Mouse (Mus musculus) heart, adult 8-10 months (tissue): ENCODE data around the gene Cep19. TPM values are rescaled to one million over a fixed set of nuclear protein-coding genes. Genes with fewer than 3 reads are reported as not detected.
"Not testable (repeated sequence)": the region's sequence is repeated elsewhere in the genome, so short reads cannot be mapped to it uniquely, and the experiment has no call there.

ENCODE experiments used
- DNase-seq: peaks from one replicate; pipeline ENCODE4 v3.0.0; 2022; ENCODE audit warnings: low spot score
- total RNA-seq, 4 experiments: library from RNA; stranded (reverse); gene quantifications; 2 replicates each; pipeline ENCODE4 v1.2.4; 2022

Gene Cep19
- total RNA-seq = 10 to 100 TPM in 3 of 4 experiments, 1 to 10 TPM in 1; 9.1 to 12.9 (median 12.4) TPM

GRCm38 (mm10) chr16:32099638-32100150 is at the start of gene Cep19, which contains the start of gene Pigx:
TSS of gene Cep19 (plus strand) at chr16:32099800.
TSS of gene Pigx (minus strand) at chr16:32099740.
- peak; percentile 90 for DNase-seq

- DNase-seq = no peak
Observed at GRCm38 (mm10) chr16:32058817-32059216, 40.8 kb upstream of the Cep19 start.

- no peak for DNase-seq
Observed at GRCm38 (mm10) chr16:32059840-32060523, 39.6 kb upstream of the Cep19 start.

DNA sequence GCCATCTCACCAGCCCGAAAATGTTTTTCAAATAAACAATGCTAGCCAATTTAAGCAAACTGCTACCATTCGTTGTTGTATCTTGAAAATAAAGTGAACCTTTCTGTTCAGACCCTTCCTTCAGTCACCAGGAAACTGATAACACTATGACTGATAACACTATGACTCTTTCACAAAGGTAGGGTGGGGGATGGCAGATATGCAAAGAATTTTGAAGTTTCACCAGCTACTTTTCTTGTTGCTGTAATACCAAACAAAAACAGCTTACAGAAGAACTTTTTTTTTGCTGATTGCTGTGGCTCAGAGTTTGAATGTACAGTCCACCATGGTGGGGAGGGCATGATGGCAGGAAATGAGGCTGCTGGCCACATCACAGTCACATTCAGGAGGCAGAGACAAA is 37.4 kb upstream of the Cep19 start:
- no peak for DNase-seq

DNA sequence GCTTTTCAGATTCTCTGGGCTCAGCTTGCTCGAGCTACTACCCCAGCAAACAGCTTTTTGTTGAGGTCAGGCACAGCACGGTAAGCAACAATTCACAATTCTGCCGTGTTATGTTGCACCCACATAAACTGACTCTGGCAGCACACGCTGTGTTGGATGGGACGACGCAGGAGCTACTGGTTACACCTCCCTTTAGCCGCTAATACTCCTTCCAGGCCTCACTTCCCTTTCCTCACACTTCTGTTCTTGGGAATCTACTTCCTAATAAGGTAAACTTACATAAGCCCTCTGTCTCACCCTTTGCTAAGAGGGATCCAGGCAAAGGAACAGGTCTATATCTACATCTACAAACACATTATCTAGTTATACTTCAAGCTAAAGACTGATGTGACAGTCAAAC is 35.7 kb upstream of the Cep19 start:
- DNase-seq = no peak

DNA sequence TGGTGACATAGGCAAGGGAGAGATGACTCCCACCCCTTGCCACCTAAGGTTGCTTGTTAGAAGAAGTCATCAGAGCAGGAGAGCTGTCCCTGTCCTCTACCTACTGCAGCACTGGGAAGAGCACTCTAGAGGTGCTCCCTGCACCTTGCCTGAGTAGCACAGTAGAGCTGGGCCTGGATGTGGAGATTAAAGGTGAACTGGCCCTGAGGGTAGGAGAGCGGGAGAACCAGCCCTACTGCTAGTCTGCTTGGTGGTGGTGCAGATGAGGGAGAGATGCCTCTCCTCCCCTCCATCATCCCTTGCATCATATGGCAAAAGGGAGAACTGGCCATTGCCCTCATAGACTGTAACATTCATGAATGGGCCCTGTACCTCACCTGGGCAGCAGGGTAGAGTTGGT is 32.7 kb upstream of the Cep19 start:
- no peak for DNase-seq

DNA sequence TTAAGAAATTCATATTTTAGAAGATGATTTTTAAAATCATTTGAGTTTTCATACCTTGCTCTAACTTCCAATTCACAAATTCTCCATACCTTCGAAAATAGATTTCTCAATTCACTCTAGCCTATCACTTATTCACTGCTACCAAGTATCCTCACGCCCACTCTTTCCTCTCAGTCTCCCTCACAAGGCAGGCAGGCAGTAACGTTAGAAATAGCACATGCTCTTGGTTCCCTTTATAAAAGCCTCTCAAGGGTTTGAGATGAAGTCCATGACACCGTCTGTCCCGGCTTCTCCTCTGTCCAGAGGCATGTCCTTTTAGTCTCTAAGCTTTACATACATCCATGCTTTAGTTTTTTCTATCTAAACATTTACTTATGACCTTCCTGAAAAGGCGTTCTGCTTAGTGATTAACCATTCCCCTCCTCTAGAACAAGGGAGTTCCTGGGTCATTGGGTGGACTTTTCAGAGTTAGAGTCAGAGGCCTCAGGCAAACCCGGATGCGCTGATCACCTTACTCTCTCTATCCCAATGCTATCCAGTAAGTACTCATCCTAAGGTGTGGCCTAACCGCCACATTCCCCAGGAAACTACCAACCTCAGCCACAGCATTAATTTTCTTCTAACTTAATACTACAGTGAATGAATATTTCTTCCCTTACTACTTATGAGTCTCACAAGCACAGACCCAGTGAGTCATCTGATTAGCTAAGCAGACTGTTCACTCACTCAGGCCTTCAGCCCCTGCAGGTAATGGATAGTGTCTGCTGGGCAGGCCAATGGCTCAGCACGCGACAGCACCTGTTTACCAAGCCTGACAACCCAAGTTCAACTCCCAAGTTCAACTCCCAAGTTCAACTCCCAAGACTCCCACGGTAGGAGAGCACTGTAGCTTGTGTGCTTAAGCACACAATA is 31.0 kb upstream of the Cep19 start:
- DNase-seq = no peak

DNA sequence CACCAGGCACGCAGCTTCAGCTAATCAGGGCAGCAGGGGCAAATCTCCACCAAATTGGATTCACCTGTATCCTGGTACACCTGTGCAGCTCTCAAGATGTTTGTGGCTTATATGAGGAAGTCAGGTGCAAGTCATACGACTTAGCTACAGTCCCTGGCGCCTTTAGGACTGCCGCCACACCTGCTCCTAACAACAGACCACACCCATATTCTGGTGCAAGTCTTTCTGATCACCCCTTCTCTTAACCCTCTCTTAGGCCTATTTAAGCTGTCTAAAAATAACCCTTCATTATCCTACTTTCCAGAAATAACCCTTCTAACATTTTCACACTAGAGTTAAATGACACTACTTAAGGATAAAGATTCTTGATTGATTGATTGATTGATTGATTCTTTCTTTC is 29.5 kb upstream of the Cep19 start:
- not testable (repeated sequence) for DNase-seq

DNA sequence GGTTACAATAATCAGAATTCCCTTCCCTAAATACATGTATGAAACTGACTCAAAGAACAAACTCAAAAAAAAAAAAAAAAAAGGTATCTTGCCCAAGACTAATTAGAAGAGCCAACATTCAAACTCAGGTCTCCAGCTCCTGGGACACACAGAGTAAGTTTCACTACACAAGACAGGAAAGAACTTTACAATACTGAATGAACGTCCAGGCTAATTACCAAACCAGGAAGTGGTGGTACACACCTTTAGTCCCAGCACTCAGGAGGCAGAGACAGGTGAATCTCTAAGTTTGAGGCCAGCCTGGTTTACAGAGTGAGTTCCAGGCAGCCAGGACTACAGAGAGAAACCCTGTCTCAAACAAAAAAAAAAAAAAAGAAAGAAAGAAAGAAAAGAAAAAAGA is 23.8 kb upstream of the Cep19 start:
- no peak for DNase-seq

DNA sequence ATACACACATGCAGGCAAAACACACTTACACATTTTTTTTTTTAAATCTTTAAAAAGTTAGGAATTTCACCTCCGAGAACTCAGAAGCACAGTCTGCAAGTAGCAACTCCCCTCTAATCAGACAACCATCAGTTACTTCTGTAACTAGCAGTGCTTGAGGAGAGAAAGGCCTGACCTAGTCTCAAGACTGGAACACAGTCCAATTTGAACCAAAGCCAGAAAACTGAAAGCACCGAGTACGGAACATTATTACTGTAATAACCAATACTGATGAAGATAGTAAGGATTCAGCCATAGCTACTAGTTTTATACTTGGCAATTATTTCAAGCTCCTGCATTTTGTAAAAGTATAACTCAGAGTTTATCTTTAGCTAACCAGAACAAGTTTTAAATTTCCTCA is 23.2 kb upstream of the Cep19 start:
- DNase-seq = peak; percentile 36

DNA sequence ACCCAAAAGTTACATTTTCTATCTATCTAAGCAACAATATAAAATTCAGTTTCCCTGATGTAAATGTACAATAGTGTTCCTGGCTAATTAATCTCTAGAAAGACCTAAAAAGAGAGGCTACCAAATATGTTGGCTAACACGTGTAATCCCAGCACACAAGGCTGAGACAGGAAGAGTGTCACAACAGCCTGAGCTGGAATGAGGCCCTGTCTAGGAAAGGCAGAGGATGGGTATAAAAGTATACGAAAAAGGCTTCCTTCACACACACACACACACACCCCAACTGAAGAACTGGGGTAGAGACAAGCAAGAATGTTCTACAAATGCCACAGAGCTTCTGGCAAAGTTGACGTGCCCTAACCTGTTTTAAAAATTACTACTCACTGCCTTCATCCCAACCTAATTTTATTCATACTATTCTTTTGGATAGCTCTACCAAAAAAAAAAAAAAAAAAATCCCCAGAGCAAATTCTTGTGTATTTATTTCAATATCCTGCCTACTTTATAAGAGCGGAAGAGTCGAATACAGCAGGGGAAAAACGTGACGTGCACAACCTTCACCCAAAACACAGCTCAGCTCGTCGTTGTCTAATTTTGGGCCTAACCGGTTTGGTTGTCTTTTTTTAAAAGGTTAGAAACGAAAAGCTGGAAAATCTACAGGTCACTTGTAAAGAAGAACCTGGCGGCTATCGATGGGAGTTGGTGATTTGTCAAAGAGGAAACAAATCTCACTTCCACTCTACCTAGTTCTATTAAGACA is 21.8 kb upstream of the Cep19 start:
- DNase-seq = no peak

DNA sequence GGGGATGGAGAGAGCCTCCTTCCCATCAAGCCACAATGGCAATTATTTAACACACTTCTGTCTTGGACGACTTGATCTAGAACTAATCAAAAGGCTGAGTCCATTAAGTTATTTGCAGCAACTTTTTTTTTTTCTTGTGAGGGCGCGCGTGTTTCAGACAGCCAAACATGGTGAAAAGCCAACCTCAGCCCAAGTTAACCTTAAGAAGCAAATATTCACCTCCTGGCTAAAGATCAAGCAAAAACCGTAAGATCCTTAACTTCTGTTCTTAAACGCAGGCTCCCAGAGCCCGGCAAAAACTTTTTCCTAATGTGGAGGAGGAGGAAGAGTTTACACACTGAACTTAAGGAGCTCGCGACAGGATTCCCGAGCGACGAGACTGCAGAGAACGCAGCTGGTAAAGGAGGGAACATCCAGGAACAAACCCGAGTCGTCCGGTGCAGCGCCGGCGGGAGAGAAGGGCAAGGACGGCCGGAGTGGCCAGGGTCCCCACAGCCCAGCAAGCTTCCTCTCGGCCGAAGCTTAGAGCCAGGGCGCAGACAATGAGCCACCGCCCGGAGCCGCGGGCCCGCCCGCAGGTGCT is 21.1 kb upstream of the Cep19 start:
- DNase-seq = peak; percentile 33

- DNase-seq = peak; percentile 79
Observed at GRCm38 (mm10) chr16:32078991-32079511, 20.5 kb upstream of the Cep19 start, which contains the start of gene Pak2. TSS of gene Pak2 (minus strand) at chr16:32079342.

GRCm38 (mm10) chr16:32087629-32088443 is 11.8 kb upstream of the Cep19 start:
- peak; percentile 58 for DNase-seq

- no peak for DNase-seq
Observed at GRCm38 (mm10) chr16:32091466-32091865, 8.1 kb upstream of the Cep19 start.

- not testable (repeated sequence) for DNase-seq
Observed at GRCm38 (mm10) chr16:32097757-32098156, 1.8 kb upstream of the Cep19 start.

- no peak for DNase-seq
Observed at GRCm38 (mm10) chr16:32098897-32099637, 533 bp upstream of the Cep19 start.

GRCm38 (mm10) chr16:32102295-32102694 is 2.7 kb downstream of the Cep19 start:
- no peak for DNase-seq

- no peak for DNase-seq
Observed at GRCm38 (mm10) chr16:32105698-32106097, 6.1 kb downstream of the Cep19 start.
